Mouse (Mus musculus) mature B cell (primary cell): ENCODE data around the gene Tshr.

Source experiments
- in situ Hi-C: fragments of 300-500 bp; cut with MboI; formaldehyde crosslinking; loops from 2 replicates; pipeline ENCODE4 v1.14.3; 2019

The Tshr gene

DNA sequence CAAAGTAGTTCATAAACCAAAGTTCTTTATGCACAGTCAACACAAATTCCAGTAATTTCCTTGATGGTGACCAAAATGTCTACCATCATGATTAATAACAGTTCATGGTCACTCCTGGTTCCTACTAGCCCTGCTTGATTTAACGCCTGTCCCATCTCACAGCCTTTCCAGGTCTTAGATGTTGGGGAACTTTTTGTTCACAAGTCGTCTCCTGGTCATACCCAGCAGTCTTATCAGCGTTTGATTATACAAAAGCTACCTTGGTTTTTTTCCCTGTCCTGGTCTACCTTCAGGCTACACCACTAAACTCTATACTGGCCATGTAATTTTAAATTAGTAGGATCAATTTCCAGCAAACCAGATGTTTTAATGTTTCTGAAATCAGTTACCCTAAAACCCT, 202.7 kb downstream of the Tshr start:
- in situ Hi-C loops, result no loop called here

GRCm38 (mm10) chr12:91587491-91588033, 203.2 kb downstream of the Tshr start:
- in situ Hi-C loops, result no loop called here

GRCm38 (mm10) chr12:91588176-91588669, 203.9 kb downstream of the Tshr start:
- in situ Hi-C loops, result no loop called here

GRCm38 (mm10) chr12:91588670-91589541, 204.5 kb downstream of the Tshr start:
- in situ Hi-C loops, result no loop called here

- in situ Hi-C loops, result no loop called here
Measured at GRCm38 (mm10) chr12:91589542-91589846, 205.1 kb downstream of the Tshr start.

DNA sequence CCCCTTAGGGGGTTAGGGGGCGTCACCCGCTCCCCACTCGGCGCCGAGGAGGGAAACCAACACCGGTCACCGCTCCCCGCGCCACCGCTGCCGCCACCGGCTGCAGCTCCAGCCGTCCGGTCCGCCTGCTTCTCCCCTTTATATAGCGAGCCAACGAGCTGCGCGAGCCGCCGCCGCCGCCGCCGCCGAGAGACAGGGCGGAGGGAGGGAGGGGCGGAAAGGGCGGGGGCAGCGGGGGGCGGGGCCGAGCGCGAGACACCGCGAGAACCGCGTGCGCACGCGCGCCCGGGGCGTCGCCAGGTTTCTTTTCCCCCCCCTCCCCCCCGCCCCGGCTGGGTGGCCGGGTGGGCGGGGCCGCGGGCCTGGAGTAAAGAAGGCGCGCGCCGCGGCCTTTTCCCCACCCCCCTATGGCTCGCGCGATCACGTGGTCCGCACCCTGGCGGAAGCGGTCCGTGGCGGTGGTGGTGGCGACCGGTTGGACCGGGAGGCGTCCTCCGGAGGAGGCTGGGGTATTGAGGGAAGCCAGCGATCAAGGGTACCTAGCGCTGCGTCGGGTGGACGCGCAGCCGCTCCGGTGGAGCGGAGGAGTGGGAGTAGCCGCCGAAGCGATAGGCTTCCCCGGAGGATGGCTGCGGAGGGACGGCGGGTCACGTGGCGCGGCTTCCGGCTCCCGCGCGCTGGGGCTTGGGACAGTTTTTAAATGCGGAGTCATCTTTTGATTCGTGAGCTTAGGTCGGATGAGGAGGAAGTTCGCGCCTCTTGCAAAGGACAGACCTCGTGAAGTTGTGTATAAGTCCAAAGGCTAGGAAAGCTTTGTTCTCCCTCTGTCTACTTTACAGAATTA, 205.7 kb downstream of the Tshr start, which contains the start of gene Gtf2a1:
Gene Gtf2a1, minus strand, starts transcription at position 641 of the 844 bp plus-strand sequence.
- in situ Hi-C loops, result no loop called here

DNA sequence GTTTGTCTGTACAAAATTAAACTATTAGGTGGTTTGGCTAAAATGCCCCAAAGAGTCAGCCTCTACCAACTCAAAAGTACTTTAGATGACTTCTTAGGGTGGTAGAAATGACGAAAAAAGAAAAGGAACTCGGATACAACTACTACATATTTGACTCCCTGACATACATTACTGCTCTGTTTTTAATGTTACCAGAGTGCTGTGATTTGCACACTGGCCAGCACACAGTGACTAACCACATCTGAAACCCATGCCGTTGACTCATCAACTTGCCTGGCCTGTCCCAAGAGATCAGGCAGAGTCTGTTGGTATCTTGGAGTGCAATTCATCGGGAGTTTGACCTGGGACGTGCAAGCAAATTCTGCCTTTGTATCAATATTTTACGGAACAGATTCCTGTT, 206.4 kb downstream of the Tshr start:
- in situ Hi-C loops, result no loop called here

GRCm38 (mm10) chr12:91591191-91591590, 206.8 kb downstream of the Tshr start:
- in situ Hi-C loops, result no loop called here

DNA sequence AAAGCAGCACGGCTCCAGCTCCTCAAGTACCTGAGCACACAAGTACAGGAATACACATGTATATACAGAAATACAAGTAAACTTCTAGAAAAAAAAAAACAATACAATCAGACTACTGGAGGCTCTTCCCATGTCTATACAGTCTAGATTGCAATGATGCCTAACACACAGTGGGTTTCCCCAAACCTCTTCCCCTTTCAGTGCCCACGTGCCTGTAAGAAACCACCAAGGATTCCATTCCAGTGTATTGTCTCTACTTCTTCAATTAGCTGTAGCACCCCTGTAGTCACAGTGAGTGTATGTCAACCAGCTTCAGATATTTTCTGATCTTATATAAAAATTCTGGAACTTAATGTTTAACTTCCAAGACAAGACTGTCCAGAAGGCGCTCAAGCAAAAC, 207.8 kb downstream of the Tshr start:
- in situ Hi-C loops, result no loop called here
